Mouse (Mus musculus) liver, postnatal 0 days (tissue): ENCODE measurements around the gene Odr4.

Source experiments
- CTCF ChIP-seq: sonication (generic); IDR thresholded peaks from 2 replicates; pipeline ENCODE4 v1.5.1; 2016; ENCODE audit warnings: antibody characterized with exemption, low read depth
- EP300 ChIP-seq: IDR thresholded peaks from 2 replicates; pipeline ENCODE4 v1.6.1; 2016; ENCODE audit warnings: antibody characterized with exemption, low read depth, mild to moderate bottlenecking

- TF ChIP-seq EP300: no peak
- no peak for TF ChIP-seq CTCF
Measured at GRCm38 (mm10) chr1:150416006-150416405, 23.1 kb upstream of the Odr4 start.
